Mouse (Mus musculus) forebrain, embryonic 16.5 days (tissue): ENCODE data around the gene Gm11733. TPM values are rescaled to one million over a fixed set of nuclear protein-coding genes. Genes with fewer than 3 reads are reported as not detected.

Experiments used
- polyA plus RNA-seq: library from polyadenylated mRNA; unstranded; fragments of >200 nt; fragmentation: Nextera tagmentation; extraction: Ambion mirVana; gene quantifications from 2 replicates; pipeline ENCODE4 v1.2.1, GENCODE M21; 2015

The Gm11733 gene
- polyA plus RNA-seq, 1 experiment from 2014 or later, result not detected

Other genes with a start within 250 kb of the Gm11733 start
- gene Tnrc6c, start 169.9 kb downstream of the Gm11733 start, polyA plus RNA-seq, result 28.0 and 29.7 TPM in 2 replicates